Mouse (Mus musculus): ENCODE measurements around the gene Pakap.

DNA sequence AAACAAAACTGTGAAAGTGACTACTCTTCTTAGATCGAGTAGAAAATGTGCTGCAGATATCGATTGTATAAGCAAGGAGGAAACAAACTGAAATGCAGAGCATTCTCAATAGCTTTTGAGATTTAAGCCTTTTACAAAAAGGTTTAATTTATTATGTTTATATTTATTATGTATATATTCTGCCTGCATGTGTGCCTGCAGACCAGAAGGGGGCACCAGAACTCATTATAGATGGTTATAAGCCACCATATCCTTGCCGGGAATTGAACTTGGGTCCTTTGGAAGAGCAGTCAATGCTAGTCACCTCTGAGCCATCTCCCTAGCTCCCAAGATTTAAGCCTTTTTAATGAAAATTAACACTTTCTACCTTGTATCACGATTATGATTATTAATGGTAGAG lies 32.9 kb upstream of the Pakap start:
- no peak for TF ChIP-seq CTCF (IDR thresholded peaks at IDR 0.05; ENCODE audit: borderline replicate concordance, insufficient read depth, low read length)
- no peak for TF ChIP-seq POLR2A (IDR thresholded peaks at IDR 0.05; ENCODE audit: low read depth, low read length)
